Mouse (Mus musculus): ENCODE measurements around the gene Gimap4.

DNA sequence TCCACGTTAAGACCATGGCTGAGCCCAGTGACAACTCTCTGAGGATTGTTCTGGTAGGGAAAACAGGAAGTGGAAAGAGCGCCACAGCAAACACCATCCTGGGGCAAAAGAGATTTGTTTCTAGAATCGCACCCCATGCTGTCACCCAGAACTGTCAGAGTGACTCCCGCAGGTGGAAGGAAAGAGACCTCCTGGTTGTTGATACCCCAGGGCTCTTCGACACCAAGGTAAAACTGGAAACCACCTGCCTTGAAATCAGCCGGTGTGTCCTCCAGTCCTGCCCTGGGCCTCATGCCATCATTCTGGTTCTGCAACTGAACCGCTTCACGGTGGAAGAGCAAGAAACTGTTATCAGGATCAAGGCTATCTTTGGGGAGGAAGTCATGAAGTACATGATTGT is 39.1 kb downstream of the Gimap4 start:
- TF ChIP-seq POLR2A (IDR thresholded peaks at IDR 0.05; ENCODE audit: extremely low read depth, insufficient read depth, low read length) (no peak), CTCF (IDR thresholded peaks at IDR 0.05; ENCODE audit: low read depth, low read length) (no peak)
